Mouse (Mus musculus) heart, embryonic 10.5 days (tissue): ENCODE measurements at regions not wholly inside any gene's neighbourhood (a gene's known extent, or its start where the extent isn't known, plus 50 kb on each side); places are given as distances from the start of the nearest gene placed in this dataset.

Source experiments
- DNase-seq: peaks from one replicate; pipeline ENCODE4 v3.0.0-alpha.2; 2017; ENCODE audit warnings: low spot score
- H3K27ac ChIP-seq: fragments of 300-500 bp; sonication (generic); 2 replicates; pipeline ENCODE4 v1.5.1; 2016; ENCODE audit warnings: mild to moderate bottlenecking
- H3K27me3 ChIP-seq: fragments of 300-500 bp; sonication (generic); 2 replicates; pipeline ENCODE4 v1.6.1; 2016; ENCODE audit warnings: mild to moderate bottlenecking; ENCODE audit not compliant: poor library complexity, insufficient read depth, severe bottlenecking
- H3K36me3 ChIP-seq: fragments of 300-500 bp; sonication (generic); 2 replicates; pipeline ENCODE4 v1.6.1; 2016; ENCODE audit warnings: mild to moderate bottlenecking, moderate library complexity
- H3K4me1 ChIP-seq: fragments of 300-500 bp; sonication (generic); 2 replicates; pipeline ENCODE4 v1.6.1; 2016; ENCODE audit warnings: mild to moderate bottlenecking
- H3K4me3 ChIP-seq: fragments of 300-500 bp; sonication (generic); 2 replicates; pipeline ENCODE4 v1.5.1; 2016; ENCODE audit warnings: mild to moderate bottlenecking, moderate library complexity
- H3K9me3 ChIP-seq: fragments of 300-500 bp; sonication (generic); 2 replicates; pipeline ENCODE4 v1.6.1; 2016; ENCODE audit warnings: mild to moderate bottlenecking, moderate library complexity
- WGBS: fragments of 180-500 bp; shearing (Covaris S2); methylation state at CpG from one replicate; pipeline ENCODE4 v1.1.7; 2016; 5-methylcytosine and 5-hydroxymethylcytosine counted together

DNA sequence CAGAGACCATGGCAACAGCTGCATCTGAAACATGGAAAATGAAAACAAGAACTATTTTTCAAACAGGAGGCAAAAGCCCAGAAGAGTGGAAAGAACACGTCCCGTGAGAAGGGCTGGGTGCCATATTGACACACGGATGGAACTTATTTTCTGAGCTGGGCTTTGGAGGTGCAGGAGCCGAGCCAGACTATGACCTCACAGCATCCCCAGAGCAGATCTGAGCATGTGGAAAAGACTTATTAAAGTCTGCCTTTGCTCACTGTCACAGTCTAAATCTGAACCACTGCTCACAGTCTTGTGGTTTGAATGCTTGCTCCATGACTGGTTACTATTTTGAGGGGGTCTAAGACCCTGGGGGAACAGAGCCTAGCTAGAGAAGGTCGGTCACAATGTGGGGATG is 180.2 kb upstream of the Sulf2 start:
- Histone ChIP-seq H3K27ac (0 out of 2 replicates have a peak overlapping the region, but pooled peaks have one; percentile 18), H3K4me1 (peaks cover 35% of the 10 kb centered on the region)
- WGBS, result 73% methylated on average over 5 of the region's 5 CpGs

GRCm38 (mm10) chr2:166334559-166334958 is 179.1 kb upstream of the Sulf2 start:
- no peak overlapping the region for H3K27ac ChIP-seq
- H3K36me3 ChIP-seq, result no peaks in the 10 kb centered on the region
- no peak overlapping the region for H3K4me3 ChIP-seq
- no peak for DNase-seq
- H3K27me3 ChIP-seq, result no peaks in the 10 kb centered on the region
- H3K9me3 ChIP-seq, result no peaks in the 10 kb centered on the region
- peaks cover 46% of the 10 kb centered on the region for H3K4me1 ChIP-seq
- WGBS, result 51% methylated on average over 7 of the region's 7 CpGs

More for the DNA sequence above, 180.2 kb upstream of the Sulf2 start:
- Histone ChIP-seq H3K9me3 (no peaks in the 10 kb centered on the region), H3K27me3 (no peaks in the 10 kb centered on the region), H3K36me3 (no peaks in the 10 kb centered on the region), H3K4me3 (no peak overlapping the region)
- DNase-seq, result no peak

DNA sequence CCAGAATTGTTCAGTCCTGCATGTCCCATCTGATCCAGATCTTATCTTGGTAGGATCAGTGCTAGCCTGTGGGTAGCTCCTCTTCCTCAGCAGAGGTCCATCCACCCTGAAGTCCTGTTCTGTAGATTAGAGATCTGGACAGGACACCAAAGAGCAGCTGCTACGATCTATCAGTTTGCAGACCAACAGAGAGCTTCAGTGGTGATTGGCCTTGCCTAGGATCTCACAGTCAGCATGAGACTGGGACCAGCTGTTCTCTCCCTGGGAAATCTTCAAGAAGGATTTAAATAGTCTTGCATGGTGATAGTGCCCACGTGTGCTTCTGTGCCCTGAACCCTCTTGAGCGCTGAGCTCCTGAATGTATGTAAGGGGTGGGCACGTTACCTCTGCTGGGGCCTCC is 178.4 kb upstream of the Sulf2 start:
- Histone ChIP-seq H3K9me3 (no peaks in the 10 kb centered on the region), H3K27ac (0 out of 2 replicates have a peak overlapping the region, but pooled peaks have one; percentile 47), H3K27me3 (no peaks in the 10 kb centered on the region), H3K4me1 (peaks cover 53% of the 10 kb centered on the region), H3K36me3 (no peaks in the 10 kb centered on the region), H3K4me3 (no peak overlapping the region)
- no peak for DNase-seq
- WGBS, result 65% methylated on average over 4 of the region's 4 CpGs

DNA sequence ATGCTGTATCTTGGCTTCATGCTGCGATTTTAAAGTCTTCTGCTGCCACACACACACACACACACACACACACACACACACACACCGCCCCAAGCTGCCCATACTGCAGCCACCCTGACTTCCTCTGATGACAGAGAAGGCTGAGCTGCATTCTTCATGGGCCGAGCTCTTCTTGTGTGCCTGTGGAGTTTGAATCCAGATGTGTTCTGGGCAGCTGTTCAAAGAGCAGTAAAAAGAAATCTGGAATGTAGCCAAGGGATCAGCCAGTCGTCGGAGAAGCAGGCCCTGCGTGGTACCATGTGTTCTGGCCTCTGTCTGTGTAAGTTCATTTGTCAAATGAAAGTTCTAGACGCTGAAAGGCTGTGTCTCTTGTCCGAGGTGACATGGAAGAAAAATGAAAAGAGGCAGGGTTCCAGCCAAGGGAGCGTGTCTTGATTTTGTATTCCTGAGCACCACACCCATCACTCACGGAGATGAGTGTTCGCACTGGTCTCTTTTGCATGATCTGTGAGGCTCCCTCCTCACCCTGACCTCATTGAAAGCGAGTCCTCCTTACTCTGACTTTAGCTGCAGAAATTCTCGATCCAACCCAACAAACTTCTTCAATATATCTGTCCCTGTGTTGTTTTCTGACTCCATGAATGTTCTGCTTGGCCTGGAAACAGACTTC is 177.4 kb upstream of the Sulf2 start:
- 60% methylated on average over 13 of the region's 13 CpGs for WGBS
- no peak overlapping the region for H3K4me3 ChIP-seq
- DNase-seq, result no peak
- peaks cover 49% of the 10 kb centered on the region for H3K4me1 ChIP-seq
- no peaks in the 10 kb centered on the region for H3K36me3 ChIP-seq
- H3K9me3 ChIP-seq, result no peaks in the 10 kb centered on the region
- H3K27ac ChIP-seq, result no peak overlapping the region
- H3K27me3 ChIP-seq, result no peaks in the 10 kb centered on the region

GRCm38 (mm10) chr2:166331192-166331591 is 175.7 kb upstream of the Sulf2 start:
- H3K4me3 ChIP-seq, result no peak overlapping the region

GRCm38 (mm10) chr2:166330364-166330763 is 174.9 kb upstream of the Sulf2 start:
- WGBS, result 56% methylated on average over 6 of the region's 6 CpGs
- Histone ChIP-seq H3K4me1 (peaks cover 38% of the 10 kb centered on the region), H3K4me3 (no peak overlapping the region), H3K27me3 (no peaks in the 10 kb centered on the region), H3K27ac (peak overlapping the region; percentile 69; the same call in 1 of the 2 replicates), H3K36me3 (no peaks in the 10 kb centered on the region), H3K9me3 (no peaks in the 10 kb centered on the region)
- DNase-seq, result no peak

More at GRCm38 (mm10) chr2:166331192-166331591, 175.7 kb upstream of the Sulf2 start:
- 90% methylated on average over 4 of the region's 4 CpGs for WGBS
- H3K4me1 ChIP-seq, result peaks cover 38% of the 10 kb centered on the region
- no peak for DNase-seq
- no peaks in the 10 kb centered on the region for H3K9me3 ChIP-seq
- H3K36me3 ChIP-seq, result no peaks in the 10 kb centered on the region
- H3K27me3 ChIP-seq, result no peaks in the 10 kb centered on the region
- no peak overlapping the region for H3K27ac ChIP-seq

- DNase-seq, result no peak
- Histone ChIP-seq H3K9me3 (no peaks in the 10 kb centered on the region), H3K4me3 (no peak overlapping the region), H3K27ac (peak overlapping the region; percentile 69), H3K4me1 (peaks cover 42% of the 10 kb centered on the region), H3K36me3 (no peaks in the 10 kb centered on the region), H3K27me3 (no peaks in the 10 kb centered on the region)
- WGBS, result 73% methylated on average over 14 of the region's 14 CpGs
Measured at GRCm38 (mm10) chr2:166329556-166330340, 174.3 kb upstream of the Sulf2 start.

GRCm38 (mm10) chr2:166326932-166327331 is 171.5 kb upstream of the Sulf2 start:
- 75% methylated on average over 5 of the region's 5 CpGs for WGBS
- no peak overlapping the region for H3K27ac ChIP-seq
- H3K4me3 ChIP-seq, result no peak overlapping the region
- no peaks in the 10 kb centered on the region for H3K27me3 ChIP-seq
- no peaks in the 10 kb centered on the region for H3K36me3 ChIP-seq
- no peak for DNase-seq
- H3K9me3 ChIP-seq, result no peaks in the 10 kb centered on the region
- H3K4me1 ChIP-seq, result peaks cover 56% of the 10 kb centered on the region

DNA sequence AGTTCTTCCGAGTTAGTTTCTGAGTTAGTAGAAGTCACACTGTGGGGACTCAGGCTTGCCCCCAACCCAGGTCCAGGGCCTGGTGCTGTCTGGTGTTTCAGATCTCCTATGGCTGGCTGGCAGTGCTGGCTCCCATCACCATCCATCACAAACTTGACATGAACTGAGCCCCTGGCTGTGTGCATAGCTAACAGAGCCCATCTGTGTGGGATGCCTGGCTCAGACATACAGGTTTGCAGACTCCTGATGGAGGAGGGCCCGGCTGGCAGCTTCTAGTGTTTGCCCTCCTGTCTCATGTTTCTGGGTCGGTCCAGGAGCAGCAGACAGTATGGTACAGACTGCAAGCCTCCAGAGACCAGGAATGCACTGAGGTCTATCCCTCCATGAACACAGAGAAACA is 169.5 kb upstream of the Sulf2 start:
- Histone ChIP-seq H3K27me3 (no peaks in the 10 kb centered on the region), H3K9me3 (no peaks in the 10 kb centered on the region), H3K4me3 (no peak overlapping the region), H3K27ac (peak overlapping the region; percentile 48), H3K36me3 (no peaks in the 10 kb centered on the region), H3K4me1 (peaks cover 56% of the 10 kb centered on the region)
- no peak for DNase-seq
- WGBS, result 62% methylated on average over 3 of the region's 3 CpGs

- peaks cover 51% of the 10 kb centered on the region for H3K4me1 ChIP-seq
- peak; percentile 87 for DNase-seq
Measured at GRCm38 (mm10) chr2:166324439-166324838, 169.0 kb upstream of the Sulf2 start.

DNA sequence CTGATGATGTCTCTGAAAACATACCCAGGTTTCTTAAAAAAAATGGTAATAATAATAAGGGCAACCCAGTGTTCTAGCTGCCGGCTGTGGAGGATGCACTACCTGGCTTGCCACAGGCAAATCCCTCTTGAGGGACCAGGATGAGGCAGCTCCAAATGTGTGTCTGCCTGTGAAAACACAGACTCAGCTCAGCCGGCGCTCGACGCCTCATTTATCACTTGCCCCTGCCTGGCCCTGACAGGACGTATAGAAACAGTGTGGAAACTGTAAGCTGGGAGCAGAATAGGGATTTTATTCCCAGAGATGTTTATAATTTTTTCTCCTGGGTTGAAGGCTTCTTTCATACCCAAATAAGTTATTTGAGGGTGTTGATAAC is 167.2 kb upstream of the Sulf2 start:
- H3K9me3 ChIP-seq, result no peaks in the 10 kb centered on the region
- no peaks in the 10 kb centered on the region for H3K27me3 ChIP-seq
- no peaks in the 10 kb centered on the region for H3K36me3 ChIP-seq
- H3K4me3 ChIP-seq, result no peak overlapping the region
- peaks cover 46% of the 10 kb centered on the region for H3K4me1 ChIP-seq
- no peak for DNase-seq
- WGBS, result 28% methylated on average over 6 of the region's 6 CpGs
- H3K27ac ChIP-seq, result peak overlapping the region; percentile 75

More at GRCm38 (mm10) chr2:166324439-166324838, 169.0 kb upstream of the Sulf2 start:
- no peaks in the 10 kb centered on the region for H3K27me3 ChIP-seq
- no peaks in the 10 kb centered on the region for H3K36me3 ChIP-seq
- no peak overlapping the region for H3K4me3 ChIP-seq
- WGBS, result 39% methylated on average over 10 of the region's 10 CpGs
- peak overlapping the region; percentile 48 for H3K27ac ChIP-seq
- H3K9me3 ChIP-seq, result no peaks in the 10 kb centered on the region

GRCm38 (mm10) chr2:166321992-166322667 is 166.7 kb upstream of the Sulf2 start:
- Histone ChIP-seq H3K27me3 (no peaks in the 10 kb centered on the region), H3K4me1 (peaks cover 52% of the 10 kb centered on the region), H3K27ac (peak overlapping the region; percentile 75), H3K9me3 (no peaks in the 10 kb centered on the region), H3K4me3 (no peak overlapping the region), H3K36me3 (no peaks in the 10 kb centered on the region)
- DNase-seq, result no peak
- whole genome bisulfite sequencing, result 71% methylated on average over 6 of the region's 6 CpGs

GRCm38 (mm10) chr2:166316409-166316916 is 161.0 kb upstream of the Sulf2 start:
- Histone ChIP-seq H3K36me3 (no peaks in the 10 kb centered on the region), H3K27ac (peak overlapping the region; percentile 53), H3K27me3 (no peaks in the 10 kb centered on the region), H3K4me3 (no peak overlapping the region), H3K9me3 (no peaks in the 10 kb centered on the region), H3K4me1 (peaks cover 27% of the 10 kb centered on the region)
- WGBS, result 48% methylated on average over 10 of the region's 10 CpGs
- DNase-seq, result no peak
